Mouse (Mus musculus): ENCODE measurements around the gene Hace1. TPM values are rescaled to one million over a fixed set of nuclear protein-coding genes. Genes with fewer than 3 reads are reported as not detected.

Hace1 gene
- total and polyA plus RNA-seq, 3 experiments: 6.8 to 21.1 (median 11.4) TPM

GRCm38 (mm10) chr10:45710848-45711247 lies 133.2 kb downstream of the Hace1 start:
- Histone ChIP-seq H3K9ac (ENCODE audit: insufficient read depth, low read depth) (no peak overlapping the region), H3K27me3 (replicated peaks) (no peaks in the 10 kb centered on the region), H3K4me2 (ENCODE audit: insufficient read depth, low read depth, poor library complexity, severe bottlenecking) (no peak overlapping the region), H3K27ac (ENCODE audit: insufficient read depth, low read depth) (no peak overlapping the region), H3K36me3 (replicated peaks in 1 of 2; ENCODE audit: control insufficient read depth in 1 of 2, insufficient read depth in 1 of 2, low read length in 1 of 2) (peaks cover 0 to 11% of the 10 kb centered on the region in 2 experiments), H3K9me3 (replicated peaks; ENCODE audit: low read length) (no peaks in the 10 kb centered on the region), H3K4me3 (replicated peaks in 1 of 3; ENCODE audit: low read depth in 2 of 3, low read length in 2 of 3, poor library complexity in 1 of 3) (no peak overlapping the region), H3K4me1 (ENCODE audit: control insufficient read depth in 1 of 2, insufficient read depth in 2 of 2) (no peaks in the 10 kb centered on the region), H3K79me2 (replicated peaks; ENCODE audit: control insufficient read depth, extremely low read depth, insufficient read depth, poor library complexity, severe bottlenecking) (no peaks in the 10 kb centered on the region)
- DNase-seq (ENCODE audit: extremely low read depth): no peak
- TF ChIP-seq E2F4 (IDR thresholded peaks at IDR 0.05; ENCODE audit: insufficient replicate concordance, low read depth, low read length) (no peak), SMC3 (IDR thresholded peaks at IDR 0.05; ENCODE audit: low read depth, low read length) (no peak), JUND (conservative IDR thresholded peaks at IDR 0.05; ENCODE audit: low read depth, low read length) (no peak), TBP (conservative IDR thresholded peaks at IDR 0.05; ENCODE audit: low read depth, low read length) (no peak), POLR2A (IDR thresholded peaks at IDR 0.05; ENCODE audit: low read depth, low read length) (no peak), ZNF384 (IDR thresholded peaks at IDR 0.05; ENCODE audit: low read depth, low read length) (no peak), RCOR1 (conservative IDR thresholded peaks at IDR 0.05; ENCODE audit: low read depth, low read length) (no peak), NRF1 (IDR thresholded peaks at IDR 0.05; ENCODE audit: low read depth, low read length) (no peak)
- dilution Hi-C loops (cut with MboI; ENCODE audit: extremely low pct_ligation_motif_present, extremely low pct_unique_long_range_greater_than_20kb, low sequenced_read_pairs): no loop called here
- in situ Hi-C loops (cut with MboI; ENCODE audit: low pct_ligation_motif_present, low pct_unique_long_range_greater_than_20kb, low sequenced_read_pairs): no loop called here

DNA sequence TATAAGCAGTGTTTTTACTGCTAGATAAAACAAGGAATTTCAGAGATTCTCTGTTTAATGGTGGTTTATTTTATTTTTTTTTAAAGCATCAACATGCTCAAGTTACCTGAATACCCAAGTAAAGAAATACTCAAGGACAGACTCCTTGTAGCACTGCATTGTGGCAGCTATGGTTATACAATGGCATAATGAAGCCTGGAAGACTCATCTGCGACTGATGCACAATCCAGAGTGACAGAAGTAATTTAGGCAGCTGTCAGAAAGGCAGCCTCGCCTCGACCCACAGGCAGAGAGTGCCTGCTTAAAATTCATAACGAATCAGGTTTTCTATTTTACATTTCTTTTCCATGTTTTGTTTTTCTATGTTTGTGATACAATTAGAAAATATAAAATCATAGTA lies 133.7 kb downstream of the Hace1 start:
- Histone ChIP-seq H3K4me3 (replicated peaks in 1 of 3; ENCODE audit: low read depth in 2 of 3, low read length in 2 of 3, poor library complexity in 1 of 3) (no peak overlapping the region), H3K9ac (ENCODE audit: insufficient read depth, low read depth) (no peak overlapping the region), H3K27me3 (replicated peaks) (no peaks in the 10 kb centered on the region), H3K27ac (ENCODE audit: insufficient read depth, low read depth) (no peak overlapping the region), H3K79me2 (replicated peaks; ENCODE audit: control insufficient read depth, extremely low read depth, insufficient read depth, poor library complexity, severe bottlenecking) (no peaks in the 10 kb centered on the region), H3K36me3 (replicated peaks in 1 of 2; ENCODE audit: control insufficient read depth in 1 of 2, insufficient read depth in 1 of 2, low read length in 1 of 2) (peaks cover 0 to 15% of the 10 kb centered on the region in 2 experiments), H3K4me1 (ENCODE audit: control insufficient read depth in 1 of 2, insufficient read depth in 2 of 2) (no peaks in the 10 kb centered on the region), H3K4me2 (ENCODE audit: insufficient read depth, low read depth, poor library complexity, severe bottlenecking) (no peak overlapping the region), H3K9me3 (replicated peaks; ENCODE audit: low read length) (no peaks in the 10 kb centered on the region)
- dilution Hi-C loops (cut with MboI; ENCODE audit: extremely low pct_ligation_motif_present, extremely low pct_unique_long_range_greater_than_20kb, low sequenced_read_pairs): no loop called here
- no peak for DNase-seq (ENCODE audit: extremely low read depth)
- in situ Hi-C loops (cut with MboI; ENCODE audit: low pct_ligation_motif_present, low pct_unique_long_range_greater_than_20kb, low sequenced_read_pairs): no loop called here
- TF ChIP-seq NELFE (IDR thresholded peaks at IDR 0.05; ENCODE audit: low read depth, low read length): no peak
- no peak for TF ChIP-seq ELF1 (IDR thresholded peaks at IDR 0.05; ENCODE audit: low read depth, low read length)
- TF ChIP-seq JUN (IDR thresholded peaks at IDR 0.05; ENCODE audit: insufficient read depth, low read depth, low read length): no peak
- no peak for TF ChIP-seq POLR2A (IDR thresholded peaks at IDR 0.05; ENCODE audit: low read depth, low read length)
- TF ChIP-seq JUND (conservative IDR thresholded peaks at IDR 0.05; ENCODE audit: low read depth, low read length): no peak
- no peak for TF ChIP-seq POLR2AphosphoS2 (IDR thresholded peaks at IDR 0.05; ENCODE audit: low read depth, low read length)
- TF ChIP-seq CTCF (conservative IDR thresholded peaks at IDR 0.05 in 1 of 2, IDR thresholded peaks at IDR 0.05 in 1 of 2; ENCODE audit: low read depth in 2 of 2, low read length in 2 of 2): no peak
- no peak for TF ChIP-seq GABPA (IDR thresholded peaks at IDR 0.05; ENCODE audit: insufficient replicate concordance, low read depth, low read length)
- TF ChIP-seq BHLHE40 (IDR thresholded peaks at IDR 0.05; ENCODE audit: low read depth, low read length): no peak

Other genes starting within 250 kb of the Hace1 start
- gene Bves, start 242.1 kb upstream of the Hace1 start, total RNA-seq (2012; rRNA removed): not detected in 2 replicates
- gene Bves, start 242.1 kb upstream of the Hace1 start, total RNA-seq (2014; rRNA removed): not detected in 2 replicates
- not detected in 2 replicates for gene Bves, start 242.1 kb upstream of the Hace1 start, polyA plus RNA-seq (2012; ENCODE audit: insufficient read length, low read depth)
- 11.6 and 11.8 TPM in 2 replicates for gene Lin28b, start 91.4 kb upstream of the Hace1 start, total RNA-seq (2012; rRNA removed)
- 14.1 and 14.9 TPM in 2 replicates for gene Lin28b, start 91.4 kb upstream of the Hace1 start, total RNA-seq (2014; rRNA removed)
- gene Lin28b, start 91.4 kb upstream of the Hace1 start, polyA plus RNA-seq (2012; ENCODE audit: insufficient read length, low read depth): 9.5 and 10.0 TPM in 2 replicates

Data from CH12.LX (cell line).